Mouse (Mus musculus): Measurements from ENCODE around the gene Gbp3. TPM values are rescaled to one million over a fixed set of nuclear protein-coding genes. Genes with fewer than 3 reads are reported as not detected.
"Not testable (repeated sequence)": the region's sequence is repeated elsewhere in the genome, so short reads cannot be mapped to it uniquely, and the experiment has no call there.

Gbp3 gene
- 10 to 100 TPM; 11.8 to 15.4 TPM for total RNA-seq (2021)
- long read RNA-seq, experiment 1, partial matches to known transcripts = 0 of 15 reads
- long read RNA-seq, experiment 1, other reads (novel, unspliced or antisense) = 9 of 15 reads
- long read RNA-seq, experiment 2, partial matches to known transcripts = 1 of 8 reads
- long read RNA-seq, experiment 2, other reads (novel, unspliced or antisense) = 5 of 8 reads

GRCm38 (mm10) chr3:142559632-142560228, at the start of gene Gbp3:
Gbp3 (plus strand) TSS chr3:142560026.
- DNase-seq = peak; percentile 29

GRCm38 (mm10) chr3:142528116-142528515, 31.7 kb upstream of the Gbp3 start:
- no peak for DNase-seq

- no peak for DNase-seq
These were observed 30.2 kb upstream of the Gbp3 start for GRCm38 (mm10) chr3:142529597-142529996.

- DNase-seq = peak; percentile 52
These were observed 29.5 kb upstream of the Gbp3 start, which contains the start of gene Gbp7 for GRCm38 (mm10) chr3:142530087-142530953. Gbp7 (plus strand) TSS chr3:142530342.

GRCm38 (mm10) chr3:142531595-142531994, 28.2 kb upstream of the Gbp3 start:
- no peak for DNase-seq

GRCm38 (mm10) chr3:142533185-142533584, 26.6 kb upstream of the Gbp3 start:
- DNase-seq = no peak

GRCm38 (mm10) chr3:142535667-142536066, 24.2 kb upstream of the Gbp3 start:
- DNase-seq = no peak

GRCm38 (mm10) chr3:142541391-142541790, 18.4 kb upstream of the Gbp3 start:
- no peak for DNase-seq

GRCm38 (mm10) chr3:142542776-142543175, 17.1 kb upstream of the Gbp3 start:
- DNase-seq = not testable (repeated sequence)

- no peak for DNase-seq
These were observed 13.1 kb upstream of the Gbp3 start for GRCm38 (mm10) chr3:142546690-142547089.

- DNase-seq = no peak
These were observed 9.7 kb upstream of the Gbp3 start for GRCm38 (mm10) chr3:142550052-142550676.

GRCm38 (mm10) chr3:142554601-142555000, 5.2 kb upstream of the Gbp3 start:
- no peak for DNase-seq

GRCm38 (mm10) chr3:142555623-142556022, 4.2 kb upstream of the Gbp3 start:
- no peak for DNase-seq

GRCm38 (mm10) chr3:142560296-142560948, 596 bp downstream of the Gbp3 start:
- peak; percentile 91 for DNase-seq

- DNase-seq = no peak
These were observed 1.3 kb downstream of the Gbp3 start for GRCm38 (mm10) chr3:142561045-142561646.

GRCm38 (mm10) chr3:142561666-142562065, 1.8 kb downstream of the Gbp3 start:
- no peak for DNase-seq

GRCm38 (mm10) chr3:142567490-142567889, 7.7 kb downstream of the Gbp3 start:
- DNase-seq = not testable (repeated sequence)

GRCm38 (mm10) chr3:142570738-142571137, 10.9 kb downstream of the Gbp3 start:
- no peak for DNase-seq

- no peak for DNase-seq
These were observed 17.3 kb downstream of the Gbp3 start for GRCm38 (mm10) chr3:142577108-142577507.

- no peak for DNase-seq
These were observed 18.5 kb downstream of the Gbp3 start for GRCm38 (mm10) chr3:142578342-142578741.

GRCm38 (mm10) chr3:142583067-142583466, 23.2 kb downstream of the Gbp3 start:
- DNase-seq = no peak

GRCm38 (mm10) chr3:142587386-142587785, 27.6 kb downstream of the Gbp3 start:
- no peak for DNase-seq
